Mouse (Mus musculus): ENCODE measurements at regions not wholly inside any gene's neighbourhood (a gene's known extent, or its start where the extent isn't known, plus 50 kb on each side); places are given as distances from the start of the nearest gene placed in this dataset.

DNA sequence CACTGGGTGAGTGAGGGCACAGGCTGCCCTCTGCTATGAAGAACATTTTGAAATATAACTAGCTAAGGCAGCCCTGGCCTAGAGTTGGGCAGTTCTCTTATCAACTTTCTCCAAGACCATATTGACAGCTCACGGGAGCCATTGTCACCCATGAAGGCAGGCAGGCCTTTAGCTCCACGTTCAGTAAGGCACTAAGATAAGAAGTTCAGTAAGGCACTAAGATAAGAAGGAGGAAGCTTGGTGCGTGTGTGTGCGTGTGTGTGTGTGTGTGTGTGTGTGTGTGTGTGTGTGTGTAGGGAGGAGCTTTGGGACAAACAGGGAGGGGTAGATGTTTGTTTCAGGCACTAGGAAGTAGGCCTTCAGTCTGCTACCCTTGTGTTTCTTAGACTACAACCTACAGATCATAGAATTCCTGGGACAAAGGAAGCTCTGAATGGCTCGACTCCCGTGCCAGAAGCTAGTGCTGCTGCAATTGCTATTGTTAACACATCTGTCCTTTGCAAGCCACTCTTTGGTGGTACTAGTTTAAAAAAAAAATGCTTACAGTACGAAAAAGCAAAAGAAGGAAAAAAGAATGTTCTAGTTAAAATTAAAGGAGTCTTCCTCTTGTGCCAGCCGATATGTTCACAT is 188.0 kb upstream of the Afdn start:
- TF ChIP-seq CTCF (IDR thresholded peaks at IDR 0.05; ENCODE audit: insufficient read depth, low read length) (no peak), POLR2A (IDR thresholded peaks at IDR 0.05; ENCODE audit: borderline replicate concordance, extremely low read depth, low read depth, low read length) (no peak)

Measured in lung, adult 2 months (tissue).